Mouse (Mus musculus): Measurements from ENCODE around the gene Hspb6. TPM values are rescaled to one million over a fixed set of nuclear protein-coding genes. Genes with fewer than 3 reads are reported as not detected.

Hspb6 gene
- polyA plus RNA-seq, 1 experiment from 2014 or later = 10.1 TPM

- H3K4me3 ChIP-seq (ENCODE audit: low read depth, low read length) = peak within 1 kb of the TSS; percentile 98
- H3K36me3 ChIP-seq (ENCODE audit: control insufficient read depth, insufficient read depth, low read length) = peaks cover 32% of the 10 kb centered on the region
- no peaks in the 10 kb centered on the region for H3K27me3 ChIP-seq (replicated peaks; ENCODE audit: control insufficient read depth, insufficient read depth, low read length)
- peak within 1 kb of the TSS; percentile 97 for H3K9ac ChIP-seq (ENCODE audit: low read length)
- peak; percentile 95 for ATAC-seq
- DNase-seq (ENCODE audit: low spot score) = peak; percentile 98
- peak within 1 kb of the TSS; percentile 92 for H3K27ac ChIP-seq (ENCODE audit: low read depth, low read length)
- peaks cover 7% of the 10 kb centered on the region for H3K4me1 ChIP-seq (ENCODE audit: control insufficient read depth, insufficient read depth, low read length)
- peak within 1 kb of the TSS; percentile 95 for H3K4me2 ChIP-seq (ENCODE audit: low read length)
- no peaks in the 10 kb centered on the region for H3K9me3 ChIP-seq (replicated peaks; ENCODE audit: control insufficient read depth, low read length)
- under 1% methylated on average over 52 of the region's 68 CpGs for WGBS
These were observed 36.9 kb downstream of the Hspb6 start, which contains the start of gene Kmt2b for GRCm38 (mm10) chr7:30588676-30589434. Gene Kmt2b, minus strand, starts transcription at chr7:30588726.

GRCm38 (mm10) chr7:30589435-30590301 lies 37.7 kb downstream of the Hspb6 start:
- Histone ChIP-seq H3K36me3 (ENCODE audit: control insufficient read depth, insufficient read depth, low read length) (peaks cover 24% of the 10 kb centered on the region), H3K4me2 (ENCODE audit: low read length) (peak overlapping the region; percentile 95), H3K9ac (ENCODE audit: low read length) (peak overlapping the region; percentile 97), H3K27ac (ENCODE audit: low read depth, low read length) (peak overlapping the region; percentile 92), H3K4me1 (ENCODE audit: control insufficient read depth, insufficient read depth, low read length) (peaks cover 7% of the 10 kb centered on the region), H3K9me3 (replicated peaks; ENCODE audit: control insufficient read depth, low read length) (no peaks in the 10 kb centered on the region), H3K4me3 (ENCODE audit: low read depth, low read length) (peak overlapping the region; percentile 98), H3K27me3 (replicated peaks; ENCODE audit: control insufficient read depth, insufficient read depth, low read length) (no peaks in the 10 kb centered on the region)
- 32% methylated on average over 39 of the region's 40 CpGs for WGBS
- DNase-seq (ENCODE audit: low spot score) (peak; percentile 92), ATAC-seq (peak; percentile 71)

GRCm38 (mm10) chr7:30590927-30591604 lies 39.1 kb downstream of the Hspb6 start:
- Histone ChIP-seq H3K9ac (ENCODE audit: low read length) (peak overlapping the region; percentile 29; the same call in 1 of the 2 replicates), H3K27me3 (replicated peaks; ENCODE audit: control insufficient read depth, insufficient read depth, low read length) (no peaks in the 10 kb centered on the region), H3K36me3 (ENCODE audit: control insufficient read depth, insufficient read depth, low read length) (peaks cover 10% of the 10 kb centered on the region), H3K9me3 (replicated peaks; ENCODE audit: control insufficient read depth, low read length) (no peaks in the 10 kb centered on the region), H3K27ac (ENCODE audit: low read depth, low read length) (no peak overlapping the region), H3K4me3 (ENCODE audit: low read depth, low read length) (no peak overlapping the region), H3K4me1 (ENCODE audit: control insufficient read depth, insufficient read depth, low read length) (peaks cover 7% of the 10 kb centered on the region), H3K4me2 (ENCODE audit: low read length) (no peak overlapping the region)
- DNase-seq (ENCODE audit: low spot score) = no peak
- 89% methylated on average over 9 of the region's 9 CpGs for WGBS
- ATAC-seq = no peak

GRCm38 (mm10) chr7:30591605-30591951 lies 39.6 kb downstream of the Hspb6 start:
- 14% methylated on average over 4 of the region's 4 CpGs for WGBS

GRCm38 (mm10) chr7:30592772-30593423 lies 40.9 kb downstream of the Hspb6 start:
- Histone ChIP-seq H3K27ac (ENCODE audit: low read depth, low read length) (no peak overlapping the region), H3K9ac (ENCODE audit: low read length) (no peak overlapping the region), H3K4me2 (ENCODE audit: low read length) (no peak overlapping the region), H3K9me3 (replicated peaks; ENCODE audit: control insufficient read depth, low read length) (no peaks in the 10 kb centered on the region), H3K4me3 (ENCODE audit: low read depth, low read length) (no peak overlapping the region), H3K4me1 (ENCODE audit: control insufficient read depth, insufficient read depth, low read length) (no peaks in the 10 kb centered on the region), H3K27me3 (replicated peaks; ENCODE audit: control insufficient read depth, insufficient read depth, low read length) (no peaks in the 10 kb centered on the region), H3K36me3 (ENCODE audit: control insufficient read depth, insufficient read depth, low read length) (no peaks in the 10 kb centered on the region)
- DNase-seq (ENCODE audit: low spot score) (no peak), ATAC-seq (no peak)
- 58% methylated on average over 5 of the region's 5 CpGs for WGBS

More at GRCm38 (mm10) chr7:30591605-30591951, 39.6 kb downstream of the Hspb6 start:
- Histone ChIP-seq H3K27ac (ENCODE audit: low read depth, low read length) (no peak overlapping the region), H3K4me3 (ENCODE audit: low read depth, low read length) (no peak overlapping the region), H3K36me3 (ENCODE audit: control insufficient read depth, insufficient read depth, low read length) (peaks cover 5% of the 10 kb centered on the region), H3K27me3 (replicated peaks; ENCODE audit: control insufficient read depth, insufficient read depth, low read length) (no peaks in the 10 kb centered on the region), H3K4me2 (ENCODE audit: low read length) (no peak overlapping the region), H3K4me1 (ENCODE audit: control insufficient read depth, insufficient read depth, low read length) (peaks cover 7% of the 10 kb centered on the region), H3K9ac (ENCODE audit: low read length) (peak overlapping the region; percentile 29; the same call in 1 of the 2 replicates), H3K9me3 (replicated peaks; ENCODE audit: control insufficient read depth, low read length) (no peaks in the 10 kb centered on the region)
- DNase-seq (ENCODE audit: low spot score) (no peak), ATAC-seq (no peak)

- Histone ChIP-seq H3K36me3 (ENCODE audit: control insufficient read depth, insufficient read depth, low read length) (no peaks in the 10 kb centered on the region), H3K4me2 (ENCODE audit: low read length) (no peak overlapping the region), H3K27me3 (replicated peaks; ENCODE audit: control insufficient read depth, insufficient read depth, low read length) (no peaks in the 10 kb centered on the region), H3K9ac (ENCODE audit: low read length) (no peak overlapping the region), H3K4me3 (ENCODE audit: low read depth, low read length) (no peak overlapping the region), H3K4me1 (ENCODE audit: control insufficient read depth, insufficient read depth, low read length) (no peaks in the 10 kb centered on the region), H3K9me3 (replicated peaks; ENCODE audit: control insufficient read depth, low read length) (no peaks in the 10 kb centered on the region), H3K27ac (ENCODE audit: low read depth, low read length) (no peak overlapping the region)
- WGBS = 75% methylated on average over 10 of the region's 10 CpGs
- no peak for ATAC-seq
- DNase-seq (ENCODE audit: low spot score) = no peak
These were observed 41.9 kb downstream of the Hspb6 start for GRCm38 (mm10) chr7:30593579-30594509.

- Histone ChIP-seq H3K9me3 (replicated peaks; ENCODE audit: control insufficient read depth, low read length) (no peaks in the 10 kb centered on the region), H3K9ac (ENCODE audit: low read length) (no peak overlapping the region), H3K4me1 (ENCODE audit: control insufficient read depth, insufficient read depth, low read length) (no peaks in the 10 kb centered on the region), H3K27me3 (replicated peaks; ENCODE audit: control insufficient read depth, insufficient read depth, low read length) (no peaks in the 10 kb centered on the region), H3K36me3 (ENCODE audit: control insufficient read depth, insufficient read depth, low read length) (no peaks in the 10 kb centered on the region), H3K4me2 (ENCODE audit: low read length) (no peak overlapping the region), H3K27ac (ENCODE audit: low read depth, low read length) (no peak overlapping the region), H3K4me3 (ENCODE audit: low read depth, low read length) (no peak overlapping the region)
- no peak for DNase-seq (ENCODE audit: low spot score)
- no peak for ATAC-seq
- WGBS = 67% methylated on average over 4 of the region's 4 CpGs
These were observed 42.6 kb downstream of the Hspb6 start for GRCm38 (mm10) chr7:30594510-30595024.
